Mouse (Mus musculus) limb, embryonic 13.5 days (tissue): ENCODE measurements at regions not wholly inside any gene's neighbourhood (a gene's known extent, or its start where the extent isn't known, plus 50 kb on each side); places are given as distances from the start of the nearest gene placed in this dataset.
"Not testable (repeated sequence)": the region's sequence is repeated elsewhere in the genome, so short reads cannot be mapped to it uniquely, and the experiment has no call there.

ENCODE experiments used
- ATAC-seq: fragments of 200-750 bp; cut with Nextera tagmentation; 2 replicates; pipeline ENCODE4 v1.8.0; 2017; ENCODE audit warnings: low read depth, moderate number of reproducible peaks, moderate TSS enrichment; ENCODE audit not compliant: low FRiP score
- H3K27ac ChIP-seq: fragments of 300-500 bp; sonication (generic); 2 replicates; pipeline ENCODE4 v1.5.1; 2015; ENCODE audit warnings: inconsistent platforms, mild to moderate bottlenecking, moderate library complexity
- H3K27me3 ChIP-seq: fragments of 300-500 bp; sonication (generic); 2 replicates; pipeline ENCODE4 v1.6.1; 2015; ENCODE audit warnings: mild to moderate bottlenecking, inconsistent platforms
- H3K36me3 ChIP-seq: fragments of 300-500 bp; sonication (generic); 2 replicates; pipeline ENCODE4 v1.6.1; 2015; ENCODE audit warnings: inconsistent platforms, mild to moderate bottlenecking, moderate library complexity
- H3K4me1 ChIP-seq: fragments of 300-500 bp; sonication (generic); 2 replicates; pipeline ENCODE4 v1.6.1; 2015; ENCODE audit warnings: inconsistent platforms
- H3K4me2 ChIP-seq: fragments of 300-500 bp; sonication (generic); replicated peaks from 2 replicates; pipeline ENCODE4 v1.6.1; 2015; ENCODE audit warnings: inconsistent platforms, mild to moderate bottlenecking, moderate library complexity
- H3K4me3 ChIP-seq: fragments of 300-500 bp; sonication (generic); 2 replicates; pipeline ENCODE4 v1.5.1; 2015; ENCODE audit warnings: moderate library complexity, mild to moderate bottlenecking, inconsistent platforms
- H3K9ac ChIP-seq: fragments of 300-500 bp; sonication (generic); 2 replicates; pipeline ENCODE4 v1.6.1; 2015; ENCODE audit warnings: mild to moderate bottlenecking, inconsistent platforms
- H3K9me3 ChIP-seq: fragments of 300-500 bp; sonication (generic); 2 replicates; pipeline ENCODE4 v1.6.1; 2016; ENCODE audit warnings: inconsistent platforms
- WGBS: fragments of 180-500 bp; shearing (Covaris S2); methylation state at CpG from one replicate; pipeline ENCODE4 v1.1.7; 2015; 5-methylcytosine and 5-hydroxymethylcytosine counted together

- no peaks in the 10 kb centered on the region for H3K27me3 ChIP-seq
- H3K9ac ChIP-seq, result no peak overlapping the region
- 85% methylated on average over 2 of the region's 2 CpGs for WGBS
- H3K27ac ChIP-seq, result no peak overlapping the region
- no peak overlapping the region for H3K4me3 ChIP-seq
- no peaks in the 10 kb centered on the region for H3K4me1 ChIP-seq
- ATAC-seq, result no peak
- peaks cover 80% of the 10 kb centered on the region for H3K9me3 ChIP-seq
- no peak overlapping the region for H3K4me2 ChIP-seq
- no peaks in the 10 kb centered on the region for H3K36me3 ChIP-seq
Observed at GRCm38 (mm10) chr17:3006662-3007061, 108.1 kb upstream of the Scaf8 start.

GRCm38 (mm10) chr17:3007234-3007633 is 107.5 kb upstream of the Scaf8 start:
- 63% methylated on average over 2 of the region's 2 CpGs for WGBS
- Histone ChIP-seq H3K27ac (no peak overlapping the region), H3K9ac (no peak overlapping the region), H3K4me3 (no peak overlapping the region), H3K4me1 (no peaks in the 10 kb centered on the region), H3K9me3 (peaks cover 80% of the 10 kb centered on the region), H3K4me2 (no peak overlapping the region), H3K27me3 (no peaks in the 10 kb centered on the region), H3K36me3 (no peaks in the 10 kb centered on the region)
- ATAC-seq, result no peak

GRCm38 (mm10) chr17:3009939-3010338 is 104.8 kb upstream of the Scaf8 start:
- no peaks in the 10 kb centered on the region for H3K36me3 ChIP-seq
- no peaks in the 10 kb centered on the region for H3K4me1 ChIP-seq
- no peak for ATAC-seq
- H3K4me3 ChIP-seq, result no peak overlapping the region
- H3K27me3 ChIP-seq, result no peaks in the 10 kb centered on the region
- H3K9ac ChIP-seq, result no peak overlapping the region
- H3K27ac ChIP-seq, result no peak overlapping the region
- no peak overlapping the region for H3K4me2 ChIP-seq
- H3K9me3 ChIP-seq, result peaks cover 92% of the 10 kb centered on the region
- 61% methylated on average over 2 of the region's 2 CpGs for WGBS

GRCm38 (mm10) chr17:3012045-3012444 is 102.7 kb upstream of the Scaf8 start:
- H3K9ac ChIP-seq, result no peak overlapping the region
- peaks cover 98% of the 10 kb centered on the region for H3K9me3 ChIP-seq
- ATAC-seq, result no peak
- no peak overlapping the region for H3K4me3 ChIP-seq
- no peaks in the 10 kb centered on the region for H3K4me1 ChIP-seq
- H3K27ac ChIP-seq, result no peak overlapping the region
- no peaks in the 10 kb centered on the region for H3K36me3 ChIP-seq
- 58% methylated on average over 1 of the region's 1 CpGs for WGBS
- no peaks in the 10 kb centered on the region for H3K27me3 ChIP-seq
- no peak overlapping the region for H3K4me2 ChIP-seq

GRCm38 (mm10) chr17:3019631-3020391 is 95.0 kb upstream of the Scaf8 start:
- Histone ChIP-seq H3K9me3 (peaks cover 84% of the 10 kb centered on the region), H3K36me3 (no peaks in the 10 kb centered on the region), H3K27me3 (no peaks in the 10 kb centered on the region), H3K27ac (no peak overlapping the region), H3K4me1 (no peaks in the 10 kb centered on the region), H3K9ac (no peak overlapping the region), H3K4me3 (no peak overlapping the region), H3K4me2 (no peak overlapping the region)
- 90% methylated on average over 2 of the region's 2 CpGs for WGBS
- no peak for ATAC-seq

- Histone ChIP-seq H3K9me3 (peaks cover 84% of the 10 kb centered on the region), H3K36me3 (no peaks in the 10 kb centered on the region), H3K4me3 (no peak overlapping the region), H3K27me3 (no peaks in the 10 kb centered on the region), H3K27ac (no peak overlapping the region), H3K4me2 (no peak overlapping the region), H3K4me1 (no peaks in the 10 kb centered on the region), H3K9ac (no peak overlapping the region)
- WGBS, result 91% methylated on average over 1 of the region's 1 CpGs
- peak; percentile 77; the same call in 1 of the 2 replicates for ATAC-seq
Observed at GRCm38 (mm10) chr17:3020406-3020805, 94.4 kb upstream of the Scaf8 start.

GRCm38 (mm10) chr17:3022245-3022935 is 92.4 kb upstream of the Scaf8 start:
- Histone ChIP-seq H3K36me3 (no peaks in the 10 kb centered on the region), H3K27me3 (no peaks in the 10 kb centered on the region), H3K9ac (no peak overlapping the region), H3K27ac (no peak overlapping the region), H3K4me1 (no peaks in the 10 kb centered on the region), H3K4me2 (no peak overlapping the region), H3K9me3 (peaks cover 64% of the 10 kb centered on the region), H3K4me3 (no peak overlapping the region)
- WGBS, result 86% methylated on average over 5 of the region's 5 CpGs
- 0 out of 2 replicates have a peak, but pooled peaks have one; percentile 41 for ATAC-seq

- peaks cover 59% of the 10 kb centered on the region for H3K9me3 ChIP-seq
Observed at GRCm38 (mm10) chr17:3022936-3023247, 91.9 kb upstream of the Scaf8 start.

GRCm38 (mm10) chr17:3023426-3023825 is 91.3 kb upstream of the Scaf8 start:
- no peak for ATAC-seq
- Histone ChIP-seq H3K4me3 (no peak overlapping the region), H3K27ac (no peak overlapping the region), H3K4me2 (no peak overlapping the region), H3K9me3 (peaks cover 56% of the 10 kb centered on the region), H3K9ac (no peak overlapping the region), H3K27me3 (no peaks in the 10 kb centered on the region), H3K36me3 (no peaks in the 10 kb centered on the region), H3K4me1 (no peaks in the 10 kb centered on the region)
- WGBS, result 93% methylated on average over 1 of the region's 1 CpGs

More at GRCm38 (mm10) chr17:3022936-3023247, 91.9 kb upstream of the Scaf8 start:
- H3K4me3 ChIP-seq, H3K27me3 ChIP-seq, ATAC-seq, H3K4me1 ChIP-seq, H3K27ac ChIP-seq, H3K9ac ChIP-seq, H3K36me3 ChIP-seq, H3K4me2 ChIP-seq: not testable (repeated sequence)
- 53% methylated on average over 3 of the region's 3 CpGs for WGBS

GRCm38 (mm10) chr17:3026859-3027258 is 87.9 kb upstream of the Scaf8 start:
- not testable (repeated sequence) for H3K27ac ChIP-seq, H3K4me2 ChIP-seq, H3K27me3 ChIP-seq, H3K4me3 ChIP-seq, H3K9ac ChIP-seq, H3K4me1 ChIP-seq, H3K36me3 ChIP-seq, ATAC-seq
- 43% methylated on average over 1 of the region's 1 CpGs for WGBS
- peaks cover 59% of the 10 kb centered on the region for H3K9me3 ChIP-seq

- ATAC-seq, result no peak
- 74% methylated on average over 4 of the region's 4 CpGs for WGBS
- H3K4me2 ChIP-seq, result no peak overlapping the region
- H3K9ac ChIP-seq, result no peak overlapping the region
- no peaks in the 10 kb centered on the region for H3K4me1 ChIP-seq
- peaks cover 58% of the 10 kb centered on the region for H3K9me3 ChIP-seq
- no peaks in the 10 kb centered on the region for H3K36me3 ChIP-seq
- no peak overlapping the region for H3K4me3 ChIP-seq
- H3K27me3 ChIP-seq, result no peaks in the 10 kb centered on the region
- H3K27ac ChIP-seq, result no peak overlapping the region
Observed at GRCm38 (mm10) chr17:3027376-3027775, 87.4 kb upstream of the Scaf8 start.

GRCm38 (mm10) chr17:3029750-3030149 is 85.0 kb upstream of the Scaf8 start:
- peaks cover 56% of the 10 kb centered on the region for H3K9me3 ChIP-seq
- 63% methylated on average over 2 of the region's 2 CpGs for WGBS
- peak; percentile 57 for ATAC-seq
- H3K4me1 ChIP-seq, H3K36me3 ChIP-seq, H3K4me2 ChIP-seq, H3K27me3 ChIP-seq, H3K9ac ChIP-seq, H3K4me3 ChIP-seq, H3K27ac ChIP-seq: not testable (repeated sequence)

GRCm38 (mm10) chr17:3035099-3035498 is 79.7 kb upstream of the Scaf8 start:
- Histone ChIP-seq H3K9ac (no peak overlapping the region), H3K4me1 (no peaks in the 10 kb centered on the region), H3K9me3 (peaks cover 51% of the 10 kb centered on the region), H3K36me3 (no peaks in the 10 kb centered on the region), H3K4me2 (no peak overlapping the region), H3K4me3 (no peak overlapping the region), H3K27ac (no peak overlapping the region), H3K27me3 (no peaks in the 10 kb centered on the region)
- no peak for ATAC-seq
- 74% methylated on average over 2 of the region's 2 CpGs for WGBS
